Mouse (Mus musculus): ENCODE data around the gene Gstt4. TPM values are rescaled to one million over a fixed set of nuclear protein-coding genes. Genes with fewer than 3 reads are reported as not detected.
A peak's percentile ranks its signal among the peaks of the same experiment; 100 is the strongest.
"Not testable (repeated sequence)": the region's sequence is repeated elsewhere in the genome, so short reads cannot be mapped to it uniquely, and the experiment has no call there.

Gene Gstt4
- not detected for total RNA-seq (2021)
- long read RNA-seq, experiment 1, result 0 reads
- long read RNA-seq, experiment 2, result 0 reads

DNA sequence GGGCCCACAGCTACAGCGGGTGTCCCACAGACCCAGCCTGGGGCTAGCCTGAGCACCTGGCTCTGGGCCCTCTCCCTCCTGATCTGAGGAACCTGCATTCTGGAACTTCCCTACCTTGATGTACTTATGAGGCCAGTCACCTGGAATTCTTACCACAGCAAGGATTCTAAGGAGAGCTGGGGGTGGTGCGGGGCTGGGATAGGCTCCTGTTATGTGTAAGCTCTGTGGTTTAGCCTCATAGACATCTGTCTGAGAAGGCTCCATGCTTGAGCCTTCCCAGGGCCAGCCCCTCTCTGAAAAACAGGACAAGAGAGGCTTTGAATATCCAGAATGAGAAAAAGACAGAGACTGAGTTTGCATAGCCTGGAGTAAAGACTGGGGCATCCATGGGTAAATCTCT is at the start of gene Gstt4:
Gstt4 (minus strand) TSS at position 101 of the 400 bp plus-strand sequence.
- no peak for DNase-seq

DNA sequence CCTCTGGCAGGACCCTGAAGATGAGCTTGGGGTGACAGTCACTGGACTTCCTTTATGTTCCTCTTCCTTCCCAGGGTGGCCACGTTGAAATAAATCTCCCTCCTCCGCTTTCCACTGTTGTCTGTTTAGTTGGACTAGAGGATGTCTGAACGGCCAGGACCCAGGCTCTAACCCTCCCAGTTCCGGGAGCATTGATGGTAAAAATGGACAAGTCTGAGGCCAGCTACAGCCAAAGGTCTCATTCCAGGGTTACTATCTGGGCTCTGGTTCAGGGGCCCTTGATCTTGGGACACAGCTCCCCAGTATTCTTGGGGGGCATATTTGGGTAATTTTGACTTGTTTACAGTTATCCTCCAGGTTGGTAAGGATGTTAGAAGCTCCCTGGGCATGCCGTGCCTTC is 39.2 kb upstream of the Gstt4 start:
- DNase-seq, result no peak

DNA sequence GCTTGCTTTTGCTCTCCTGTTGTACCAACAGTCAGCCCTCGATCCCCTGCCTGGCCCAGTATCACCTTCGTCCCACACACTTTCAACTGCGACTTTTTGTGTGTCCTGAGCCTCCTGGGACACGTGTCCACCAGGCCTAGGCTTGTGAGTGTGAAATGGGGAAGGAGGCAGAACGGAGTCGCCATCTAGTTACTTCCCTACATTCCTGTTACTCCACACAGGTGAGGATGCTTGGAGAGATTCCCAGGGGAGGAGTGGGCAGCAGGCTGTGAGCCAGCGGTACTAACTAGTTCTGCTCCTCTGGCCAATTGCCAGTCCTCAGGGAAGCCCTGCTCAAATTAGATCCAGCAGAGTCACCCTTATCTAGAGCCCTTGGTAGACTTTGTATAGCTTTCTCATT is 38.4 kb upstream of the Gstt4 start:
- DNase-seq, result no peak

DNA sequence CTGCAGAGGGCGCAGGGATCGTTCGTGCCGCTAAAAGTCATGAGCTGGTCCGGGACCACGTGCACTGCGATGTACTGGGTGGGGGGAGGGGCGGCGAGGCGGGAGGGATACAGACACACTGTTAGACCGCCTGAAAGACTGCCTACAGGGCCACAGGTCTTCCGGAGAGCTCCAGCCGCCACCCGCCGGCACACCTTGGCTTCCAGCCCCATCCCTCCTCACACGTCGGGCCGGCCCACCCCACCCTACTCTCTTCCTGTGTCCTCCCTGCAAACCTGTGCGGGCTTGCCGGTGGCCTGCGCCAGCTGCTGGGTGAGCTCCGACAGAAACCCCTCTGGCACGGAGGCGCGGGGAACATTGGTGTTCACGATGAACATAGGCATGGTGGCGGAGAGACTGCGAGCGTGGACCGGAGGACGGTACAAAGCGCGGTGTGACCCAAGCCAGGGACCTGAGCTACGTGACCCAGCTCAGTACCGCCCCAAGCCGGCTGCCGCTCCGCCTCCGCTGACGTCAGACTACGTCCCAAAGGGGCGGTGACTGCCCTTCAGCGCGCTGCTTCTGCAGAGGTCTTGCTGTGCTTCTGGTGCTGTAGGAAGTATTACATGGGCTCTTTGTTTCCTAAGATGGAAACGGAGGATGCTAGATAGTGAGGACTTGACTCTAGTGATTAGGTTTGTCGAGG is 37.6 kb upstream of the Gstt4 start, which contains the start of gene Mif:
Mif (minus strand) TSS at position 455 of the 685 bp plus-strand sequence.
- DNase-seq, result peak; percentile 85

DNA sequence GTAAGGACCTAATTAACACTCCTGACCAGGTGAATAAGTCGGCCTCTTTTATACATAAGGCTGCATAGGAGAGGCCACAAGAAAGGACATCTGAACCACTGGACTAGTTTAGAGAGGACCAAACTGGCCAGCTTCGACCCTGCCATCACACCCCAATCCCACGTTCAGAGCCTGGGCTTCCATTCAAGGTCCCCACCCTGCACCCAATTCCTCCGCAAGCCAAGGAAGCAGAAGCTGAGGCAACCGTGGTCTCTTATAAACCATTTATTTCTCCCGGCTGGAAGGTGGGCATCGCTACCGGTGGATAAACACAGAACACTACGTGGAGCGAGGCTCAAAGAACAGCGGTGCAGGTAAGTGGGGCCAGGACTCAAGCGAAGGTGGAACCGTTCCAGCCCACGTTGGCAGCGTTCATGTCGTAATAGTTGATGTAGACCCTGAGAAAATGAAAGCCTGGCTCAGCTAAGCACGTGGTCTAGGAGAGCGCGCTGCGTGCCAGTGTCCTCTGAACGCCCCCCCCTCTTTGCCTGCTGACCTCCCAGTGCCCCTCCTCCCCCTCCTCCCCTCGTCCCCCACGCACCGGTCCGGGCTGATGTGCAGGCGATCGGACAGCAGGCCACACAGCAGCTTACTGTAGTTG is 36.9 kb upstream of the Gstt4 start:
- no peak for DNase-seq

DNA sequence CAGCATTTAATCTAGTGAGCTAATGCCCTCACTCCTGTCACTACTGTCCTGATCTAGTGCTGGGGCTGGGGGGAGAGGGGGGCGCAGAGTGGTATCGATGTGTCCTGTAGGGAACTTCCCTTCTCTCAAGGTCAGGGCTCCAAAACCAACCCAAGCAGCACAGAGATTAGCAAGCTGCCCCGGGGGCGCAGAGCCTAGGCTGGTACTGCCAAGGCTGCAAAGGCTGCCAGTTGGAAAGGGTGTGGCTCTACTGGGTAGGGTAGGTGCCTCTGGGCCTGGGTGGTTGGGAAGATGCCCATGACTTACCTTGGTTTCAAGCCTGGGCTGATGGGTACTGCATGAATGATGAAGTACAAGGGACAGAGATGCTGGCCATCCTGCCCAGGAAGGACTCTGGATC is 35.3 kb upstream of the Gstt4 start:
- no peak for DNase-seq

DNA sequence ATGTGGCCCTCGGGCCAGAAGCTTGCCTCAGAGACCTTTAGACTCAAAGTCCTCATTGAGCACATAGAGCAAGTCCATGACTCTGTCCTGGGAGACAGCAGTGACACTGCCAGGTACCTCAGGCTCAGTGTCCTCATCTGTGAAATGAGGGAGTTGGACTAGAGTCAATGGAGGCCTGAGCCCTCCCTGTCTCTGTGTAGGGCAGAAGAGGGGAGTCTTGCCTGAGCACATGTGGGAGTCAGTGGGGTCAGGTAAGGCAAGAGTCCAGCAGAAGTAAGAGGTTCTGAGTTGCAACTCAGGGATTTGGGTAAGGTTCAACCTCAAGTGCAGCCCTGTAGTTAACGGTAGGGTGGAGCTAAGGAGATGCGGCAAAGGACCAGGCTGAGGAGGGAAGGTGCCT is 34.6 kb upstream of the Gstt4 start:
- DNase-seq, result no peak

DNA sequence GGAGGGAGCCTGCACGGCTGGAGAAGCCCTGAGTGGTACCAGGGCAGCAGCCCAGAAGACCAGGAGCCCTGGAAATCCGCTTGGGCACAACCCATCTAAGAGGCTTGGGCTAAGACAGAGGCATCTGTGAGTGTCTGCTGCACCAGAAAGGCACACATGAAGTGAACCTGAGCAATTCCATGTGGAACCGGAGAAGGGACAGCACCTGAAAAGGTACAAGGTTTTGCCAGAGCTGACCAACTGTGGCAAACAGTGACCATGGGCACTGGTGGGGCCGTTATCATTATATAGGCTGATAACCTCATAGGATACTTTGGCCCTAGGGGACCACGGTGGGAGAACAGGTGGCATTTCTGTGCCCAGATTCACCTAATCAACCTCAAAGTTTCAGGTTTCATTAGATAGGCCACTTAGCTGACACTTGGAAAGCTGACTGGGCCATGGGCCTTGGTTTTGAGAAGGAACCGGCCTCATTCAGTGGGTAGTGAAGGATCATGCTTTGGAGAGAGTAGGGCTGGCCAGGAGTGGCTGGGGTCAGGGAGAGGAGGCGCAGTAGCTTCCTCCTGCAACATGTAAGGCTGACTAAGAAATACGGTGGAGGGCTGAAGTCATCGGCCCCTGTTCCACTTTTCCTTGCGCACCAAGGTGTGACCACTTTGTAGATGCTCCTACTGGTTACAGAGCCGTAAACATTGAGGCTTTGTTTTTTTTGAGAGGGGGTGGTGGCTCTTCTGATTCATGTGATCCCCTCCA is 34.0 kb upstream of the Gstt4 start:
- no peak for DNase-seq

DNA sequence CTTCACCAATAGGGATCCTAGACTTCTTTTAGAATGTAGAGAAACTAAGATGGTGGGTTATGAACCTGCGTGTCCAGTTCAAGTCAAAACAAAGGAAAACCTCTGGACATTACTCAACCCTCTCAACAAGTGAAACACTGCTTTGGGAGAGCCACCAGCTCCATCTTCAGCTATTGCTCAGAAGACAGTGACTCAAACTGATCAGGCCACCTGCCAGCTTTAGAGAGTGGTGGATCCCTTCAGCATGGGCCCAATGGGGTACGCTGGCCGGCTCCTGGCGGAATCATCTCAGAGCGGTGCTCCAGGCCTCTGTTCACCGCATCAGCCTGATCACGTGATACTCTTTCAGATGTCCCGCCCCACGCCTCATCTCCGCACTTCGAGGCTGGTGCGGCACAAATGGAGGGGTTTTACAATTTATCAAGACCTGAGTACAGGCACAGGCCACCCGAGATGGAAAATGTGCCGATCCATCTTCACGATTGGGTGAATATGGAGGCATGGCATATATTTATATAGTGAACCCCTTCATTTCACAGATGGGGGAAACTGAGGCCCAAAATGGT is 33.2 kb upstream of the Gstt4 start:
- no peak for DNase-seq

DNA sequence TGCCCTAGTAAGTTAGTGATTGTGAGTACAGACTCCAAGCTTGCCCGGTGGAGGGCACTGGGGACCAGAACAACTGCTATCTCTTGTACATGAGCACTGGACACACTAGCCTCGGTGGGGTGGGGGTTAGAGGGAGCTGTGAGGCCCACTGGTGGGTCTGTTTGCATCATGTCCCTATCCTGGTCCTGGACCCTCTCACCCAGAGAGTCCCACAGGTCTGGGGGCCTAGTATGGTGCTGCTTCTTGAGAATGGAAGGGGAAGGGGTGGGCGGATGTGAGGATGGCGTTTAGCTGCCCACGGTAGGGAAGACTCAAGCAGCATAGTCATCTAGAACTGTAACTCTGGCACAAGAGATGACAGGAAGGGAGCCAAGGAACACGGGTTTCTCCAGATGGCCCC is 32.4 kb upstream of the Gstt4 start:
- no peak for DNase-seq

DNA sequence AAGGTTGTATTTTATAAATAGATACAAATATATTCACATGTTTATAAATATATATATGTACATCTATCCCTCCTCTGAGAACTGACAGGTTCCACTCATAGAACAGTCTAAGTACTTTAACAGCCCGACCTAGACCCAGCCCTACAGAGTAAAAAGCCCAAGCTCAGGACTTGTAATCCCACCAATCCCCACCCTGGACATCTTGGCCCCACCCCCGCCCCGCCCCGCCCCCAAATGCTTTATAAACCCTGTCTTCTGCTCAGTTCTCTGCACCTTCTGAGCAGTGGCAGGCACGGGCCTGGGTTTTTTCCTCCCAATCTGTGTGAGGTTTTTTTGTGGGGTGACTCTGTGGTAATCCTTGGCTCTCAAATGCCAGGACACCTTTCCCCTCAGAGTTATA is 31.8 kb upstream of the Gstt4 start:
- no peak for DNase-seq

DNA sequence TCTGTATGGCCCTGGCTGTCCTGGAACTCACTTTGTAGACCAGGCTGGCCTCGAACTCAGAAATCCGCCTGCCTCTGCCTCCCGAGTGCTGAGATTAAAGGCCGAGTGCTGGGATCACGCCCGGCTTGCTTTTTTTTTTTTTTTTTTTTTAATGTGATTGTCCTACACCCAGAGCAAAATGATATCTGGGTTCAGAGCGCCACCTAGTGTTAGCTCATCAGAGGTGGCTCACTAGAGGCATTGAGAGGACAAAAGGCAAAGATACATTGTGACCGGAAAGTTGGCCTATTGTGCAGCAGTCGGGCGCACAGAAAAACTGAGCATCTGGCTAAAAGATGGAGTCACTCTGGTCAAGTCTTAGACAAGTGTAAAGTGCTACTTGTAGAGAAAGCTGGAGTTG is 31.1 kb upstream of the Gstt4 start:
- peak; percentile 83 for DNase-seq

DNA sequence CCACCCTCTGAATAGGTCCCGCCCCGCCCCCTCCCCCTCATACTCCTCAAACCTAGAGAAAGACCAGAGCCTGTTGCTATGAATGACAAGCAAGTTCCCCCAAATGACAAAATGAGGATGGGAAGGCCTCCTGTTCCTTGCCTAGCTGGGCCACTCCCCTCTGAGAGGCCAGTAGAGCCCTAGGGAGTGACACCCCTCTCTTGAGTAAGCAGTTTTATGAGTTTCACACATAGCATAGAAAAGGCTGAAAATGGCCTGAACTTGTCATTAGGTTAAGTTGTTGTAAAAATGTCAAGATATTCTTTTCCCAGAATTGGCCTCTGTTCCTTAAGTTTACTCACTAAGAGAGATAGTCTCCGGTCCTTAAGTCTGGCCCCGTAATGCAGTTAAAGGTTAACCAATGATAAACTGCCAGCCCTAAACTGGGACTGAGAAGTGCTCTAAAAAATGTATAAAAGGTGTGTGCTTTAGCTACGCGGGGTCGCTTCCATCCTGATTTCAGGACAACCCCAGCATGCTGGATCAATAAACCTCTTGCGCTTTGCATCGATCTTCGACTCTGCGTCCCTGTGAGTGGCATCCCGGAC is 30.3 kb upstream of the Gstt4 start:
- DNase-seq, result no peak

DNA sequence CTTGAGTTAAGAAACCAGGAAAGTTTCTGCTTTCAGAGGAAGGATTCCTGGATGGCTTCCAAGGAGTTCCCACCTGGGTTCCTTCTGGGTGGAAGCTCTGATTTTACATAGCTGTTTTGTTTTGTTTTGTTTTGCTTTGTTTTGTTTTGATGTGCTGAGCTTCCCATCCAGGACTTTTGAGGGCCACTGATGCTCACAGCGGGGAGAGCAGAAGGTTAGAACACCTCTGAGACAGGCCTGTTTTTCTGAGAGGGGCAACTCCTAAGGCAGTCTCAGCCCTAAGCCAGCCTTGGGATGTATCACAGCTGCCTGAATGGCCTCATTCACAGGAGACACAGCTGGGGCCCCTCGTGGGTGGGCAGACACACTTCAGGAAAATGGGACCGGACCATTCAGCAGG is 29.3 kb upstream of the Gstt4 start:
- no peak for DNase-seq

DNA sequence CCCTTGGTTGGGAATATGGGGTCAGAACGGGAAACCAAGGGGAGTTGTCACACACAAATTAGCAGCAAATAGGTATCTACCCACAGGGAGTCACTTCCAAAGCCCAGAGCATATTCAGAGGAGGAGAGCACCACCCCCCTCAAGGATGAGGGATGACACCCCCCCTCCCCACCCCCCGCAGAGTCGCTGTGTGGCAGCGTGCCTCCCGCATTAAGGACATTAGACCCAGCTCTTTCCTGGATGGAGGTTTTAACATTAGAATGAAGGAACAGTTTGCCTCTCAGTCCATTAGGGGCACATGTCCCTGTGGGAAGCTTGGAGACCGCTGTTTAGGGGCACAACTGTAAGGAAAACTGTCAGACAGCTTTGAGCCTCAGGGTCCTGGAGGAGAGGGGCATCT is 28.7 kb upstream of the Gstt4 start:
- no peak for DNase-seq

DNA sequence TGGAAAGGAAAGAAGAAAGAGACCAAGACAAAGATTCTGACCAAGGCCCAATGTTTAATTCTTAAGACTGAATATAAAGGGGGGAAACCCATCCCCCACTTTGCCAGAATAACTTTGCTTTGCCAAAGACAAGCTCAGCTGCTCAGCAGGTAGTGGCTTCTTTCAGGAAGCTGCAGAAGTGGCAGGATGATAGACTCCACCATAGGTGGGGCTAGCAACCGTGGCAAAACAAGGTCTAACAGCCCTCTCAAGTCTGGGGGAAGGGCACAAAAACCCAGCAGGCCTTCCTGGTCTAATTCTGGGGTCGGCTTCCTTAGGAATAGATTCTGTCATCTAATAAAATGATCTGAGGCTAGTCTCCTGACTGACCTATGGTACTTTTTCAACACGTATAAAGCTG is 26.0 kb upstream of the Gstt4 start:
- DNase-seq, result no peak

DNA sequence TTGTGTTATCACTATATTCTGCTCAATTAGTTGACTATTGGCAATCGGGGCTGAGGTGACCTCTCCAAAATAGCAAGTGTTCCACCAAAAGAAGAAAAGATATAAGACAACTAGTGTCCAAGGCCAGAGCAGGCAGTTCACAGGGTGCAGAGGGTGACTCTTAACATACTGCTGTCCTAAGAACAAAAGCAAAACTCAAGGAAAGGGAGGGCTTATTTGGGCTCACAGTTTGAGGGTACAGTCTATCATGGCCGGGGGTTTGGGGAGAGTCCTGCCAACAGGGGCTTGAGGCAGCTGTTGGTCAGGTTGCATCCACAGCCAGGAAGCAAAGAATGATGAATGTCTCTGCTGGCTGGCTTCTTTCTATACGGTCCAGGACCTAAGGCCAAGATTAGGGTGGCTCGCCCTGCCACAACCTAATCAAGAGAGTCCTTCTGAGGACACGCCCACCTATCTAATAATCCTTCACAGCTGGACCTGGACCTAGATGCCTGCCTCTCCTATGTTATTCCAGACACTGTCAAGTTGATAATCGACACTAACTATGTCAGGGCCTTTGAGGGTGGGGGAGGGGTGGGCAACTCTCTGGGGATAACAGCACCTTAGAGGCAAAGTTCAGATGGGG is 23.1 kb upstream of the Gstt4 start:
- DNase-seq, result no peak

DNA sequence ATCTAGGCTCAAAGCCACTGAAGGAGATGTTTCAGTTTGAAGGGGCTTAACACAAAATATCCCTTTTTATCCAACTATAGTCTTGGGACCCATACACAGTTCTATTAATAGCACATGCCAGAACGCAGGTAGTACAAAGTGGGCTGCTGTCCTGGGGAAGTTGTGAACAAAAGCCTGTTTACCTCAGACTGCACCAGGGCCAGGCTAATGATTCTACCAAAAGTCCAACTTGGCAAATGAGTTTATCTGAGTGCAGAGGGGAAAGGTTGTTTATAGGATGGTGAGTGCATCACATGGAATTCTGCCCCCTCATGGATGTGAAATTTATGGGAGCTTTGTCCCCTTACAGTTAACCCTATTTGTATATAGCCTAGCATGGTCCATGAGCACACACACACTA is 22.5 kb upstream of the Gstt4 start:
- no peak for DNase-seq

DNA sequence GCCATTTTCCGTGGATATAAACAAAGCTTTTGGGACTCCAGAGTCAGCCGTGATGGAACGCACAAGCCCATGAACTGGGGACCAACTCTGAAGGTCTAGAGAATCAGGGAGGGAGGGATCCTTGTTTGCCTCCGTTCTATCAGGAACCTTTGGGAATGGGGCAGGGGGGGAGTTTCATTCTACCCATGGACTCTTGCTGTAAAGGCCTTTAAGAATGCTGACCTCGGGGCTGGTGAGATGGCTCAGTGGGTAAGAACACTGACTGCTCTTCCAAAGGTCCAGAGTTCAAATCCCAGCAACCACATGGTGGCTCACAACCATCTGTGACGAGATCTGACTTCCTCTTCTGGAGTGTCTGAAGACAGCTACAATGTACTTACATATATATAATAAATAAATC is 21.6 kb upstream of the Gstt4 start:
- not testable (repeated sequence) for DNase-seq

DNA sequence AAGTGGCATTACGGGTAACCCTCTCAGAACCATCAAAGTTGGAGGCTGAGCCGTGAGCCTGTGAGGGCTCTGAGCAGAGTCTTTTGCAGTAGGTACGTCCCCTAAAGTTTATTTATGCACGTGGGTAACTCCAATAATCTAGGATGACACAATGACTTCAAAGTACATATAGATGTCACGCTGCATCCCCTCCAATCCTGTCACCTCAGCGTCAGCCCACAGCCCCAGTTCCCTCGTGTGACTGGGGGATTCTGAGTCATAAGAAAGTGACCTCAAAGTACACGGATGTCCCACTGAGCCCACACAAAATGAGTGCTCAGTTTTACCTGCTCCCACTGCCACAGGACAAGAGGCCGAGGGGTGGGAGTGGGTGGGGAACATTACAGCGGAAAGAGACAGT is 16.7 kb upstream of the Gstt4 start:
- no peak for DNase-seq

DNA sequence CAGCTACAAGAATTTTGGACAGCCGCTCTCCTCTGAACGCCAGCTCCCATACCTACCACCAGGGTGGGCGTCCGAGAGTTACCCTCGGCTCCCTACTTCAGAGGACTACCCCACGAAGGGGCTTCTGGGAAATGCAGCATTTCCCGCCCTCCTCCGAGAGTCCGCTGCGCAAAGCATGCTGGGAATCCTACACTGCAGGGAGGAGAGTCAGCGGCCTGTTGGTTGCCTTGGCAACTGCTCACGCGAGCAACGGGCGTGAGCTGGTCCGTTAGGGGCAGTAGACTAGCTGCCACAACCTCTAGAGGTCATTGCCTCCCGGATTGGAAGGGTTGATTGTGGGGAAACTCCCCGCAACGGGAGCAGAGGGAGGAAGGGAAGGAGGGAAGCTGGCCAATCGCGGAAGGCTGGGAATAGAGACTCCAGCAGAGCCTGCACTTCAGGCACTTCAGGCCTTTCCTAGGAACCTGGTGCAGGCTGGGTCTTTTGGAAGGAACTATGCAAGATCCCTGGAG is 15.0 kb upstream of the Gstt4 start, which contains the start of gene Gstt2:
Gstt2 (minus strand) TSS at position 177 of the 512 bp plus-strand sequence.
- DNase-seq, result peak; percentile 88

All from gastrocnemius, postnatal 10 days (tissue).